Mouse (Mus musculus) ovary, postnatal 36 days (tissue): ENCODE results near the gene Stk24.
A peak's percentile ranks its signal among the peaks of the same experiment; 100 is the strongest.

Source experiments
- DNase-seq: peaks from one replicate; pipeline ENCODE4 v3.0.0; 2022; ENCODE audit warnings: low spot score, mixed read lengths

Stk24 gene

DNA sequence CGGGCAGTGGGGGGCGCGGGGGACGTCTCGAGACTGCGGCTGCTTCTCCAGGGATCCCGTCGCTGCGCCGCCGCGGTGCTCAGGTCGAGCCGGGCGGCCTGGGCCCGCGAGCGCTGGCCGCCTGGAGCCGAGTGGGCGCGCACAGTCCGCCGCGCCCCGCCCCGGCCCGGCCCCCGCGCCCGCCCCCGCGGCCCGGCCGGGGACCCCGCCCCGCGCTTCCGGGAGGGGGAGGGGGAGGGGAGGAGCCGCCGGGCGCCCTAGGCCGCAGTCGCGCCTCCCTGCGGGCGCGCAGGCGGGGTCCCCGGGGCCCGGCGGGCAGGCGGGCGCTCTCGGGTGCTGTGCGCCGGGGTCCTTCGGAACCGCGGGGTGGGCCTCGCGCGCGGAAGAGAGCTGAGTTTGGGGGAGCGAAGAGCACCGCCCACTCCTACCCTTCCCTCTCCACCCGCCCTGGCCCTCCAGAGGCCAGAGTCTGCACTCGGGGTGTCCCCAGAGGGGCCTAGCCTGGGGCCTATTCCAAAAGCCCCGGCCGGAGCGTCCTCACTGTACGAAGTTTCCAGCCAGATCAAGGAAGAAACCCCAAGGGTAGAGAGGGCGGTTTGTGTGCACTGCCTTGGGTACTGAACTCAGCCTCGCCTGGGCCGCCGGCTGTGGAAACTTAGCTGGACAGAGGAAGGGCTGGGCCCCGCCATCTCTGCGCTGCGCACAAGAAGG is 540 bp downstream of the Stk24 start:
- DNase-seq = peak; percentile 90

GRCm38 (mm10) chr14:121378243-121379115 is 1.3 kb downstream of the Stk24 start:
- DNase-seq = peak; percentile 64

DNA sequence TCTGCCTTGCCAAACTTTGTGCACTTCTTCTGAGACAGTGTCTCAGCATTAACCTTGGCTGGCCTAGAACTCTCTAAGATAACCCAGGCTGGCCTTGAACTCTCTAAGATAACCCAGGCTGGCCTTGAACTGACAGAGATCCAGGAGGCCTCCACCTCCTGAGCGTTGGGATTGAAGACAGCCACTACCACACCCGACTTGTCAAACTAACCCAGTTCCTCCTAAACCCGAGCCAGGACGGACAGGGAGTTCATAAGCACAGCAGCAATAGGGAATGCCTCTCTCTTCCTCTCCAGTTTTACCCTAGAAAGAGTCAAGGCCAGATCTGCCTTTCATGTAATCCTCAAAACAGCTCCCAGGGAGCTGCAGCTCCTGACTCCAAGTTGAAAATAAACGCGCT is 3.2 kb downstream of the Stk24 start:
- DNase-seq = no peak

DNA sequence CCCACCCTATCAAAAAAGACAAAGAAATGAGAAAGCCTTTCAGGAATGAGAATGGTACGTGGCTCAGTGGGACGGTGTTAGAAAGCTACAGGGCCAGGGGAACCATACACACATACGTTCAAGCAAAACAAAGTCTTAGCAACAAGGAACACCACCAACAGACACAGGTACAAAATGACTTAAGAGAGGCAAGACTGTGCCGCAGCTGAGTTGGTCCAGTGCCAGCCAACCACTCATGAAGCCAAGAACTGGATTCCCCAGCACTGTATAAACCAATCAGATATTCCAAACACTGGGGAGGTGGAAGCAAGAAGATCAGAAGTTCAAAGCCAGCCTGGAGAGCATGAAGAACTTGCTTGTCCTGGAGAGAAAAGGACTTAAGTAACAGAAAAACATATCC is 5.9 kb downstream of the Stk24 start:
- no peak for DNase-seq

- DNase-seq = no peak
Observed at GRCm38 (mm10) chr14:121373020-121373419, 6.8 kb downstream of the Stk24 start.

- no peak for DNase-seq
Observed at GRCm38 (mm10) chr14:121371911-121372820, 7.6 kb downstream of the Stk24 start.

- DNase-seq = no peak
Observed at GRCm38 (mm10) chr14:121369385-121369784, 10.4 kb downstream of the Stk24 start.

GRCm38 (mm10) chr14:121368108-121368705 is 11.6 kb downstream of the Stk24 start:
- DNase-seq = no peak

- no peak for DNase-seq
Observed at GRCm38 (mm10) chr14:121365991-121366728, 13.7 kb downstream of the Stk24 start.

GRCm38 (mm10) chr14:121365390-121365789 is 14.4 kb downstream of the Stk24 start:
- DNase-seq = no peak

- DNase-seq = no peak
Observed at GRCm38 (mm10) chr14:121364282-121364681, 15.5 kb downstream of the Stk24 start.

GRCm38 (mm10) chr14:121361319-121362114 is 18.3 kb downstream of the Stk24 start:
- DNase-seq = peak; percentile 71

GRCm38 (mm10) chr14:121359850-121360249 is 20.0 kb downstream of the Stk24 start:
- DNase-seq = no peak

- no peak for DNase-seq
Observed at GRCm38 (mm10) chr14:121359015-121359414, 20.8 kb downstream of the Stk24 start.

- no peak for DNase-seq
Observed at GRCm38 (mm10) chr14:121358327-121358726, 21.5 kb downstream of the Stk24 start.

- no peak for DNase-seq
Observed at GRCm38 (mm10) chr14:121356336-121356862, 23.4 kb downstream of the Stk24 start.

DNA sequence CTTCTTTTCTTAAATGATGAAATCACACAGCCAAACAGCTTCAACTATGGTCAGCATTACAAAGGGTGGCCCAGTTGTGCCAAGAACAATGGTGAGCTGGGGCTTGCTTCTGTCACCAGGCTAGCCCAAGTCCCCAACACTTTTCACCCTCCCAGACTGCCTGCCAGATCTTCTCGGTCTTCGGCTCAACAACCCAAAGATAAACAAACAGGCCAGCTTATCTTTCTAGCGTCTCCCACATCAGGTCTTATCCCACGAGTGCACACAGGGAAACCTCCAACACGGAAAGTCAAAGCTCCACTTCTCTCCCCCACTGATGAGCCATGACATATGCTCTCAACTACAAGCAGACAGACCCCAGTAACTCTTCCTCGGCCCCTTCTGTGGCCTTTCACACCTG is 24.1 kb downstream of the Stk24 start:
- no peak for DNase-seq

DNA sequence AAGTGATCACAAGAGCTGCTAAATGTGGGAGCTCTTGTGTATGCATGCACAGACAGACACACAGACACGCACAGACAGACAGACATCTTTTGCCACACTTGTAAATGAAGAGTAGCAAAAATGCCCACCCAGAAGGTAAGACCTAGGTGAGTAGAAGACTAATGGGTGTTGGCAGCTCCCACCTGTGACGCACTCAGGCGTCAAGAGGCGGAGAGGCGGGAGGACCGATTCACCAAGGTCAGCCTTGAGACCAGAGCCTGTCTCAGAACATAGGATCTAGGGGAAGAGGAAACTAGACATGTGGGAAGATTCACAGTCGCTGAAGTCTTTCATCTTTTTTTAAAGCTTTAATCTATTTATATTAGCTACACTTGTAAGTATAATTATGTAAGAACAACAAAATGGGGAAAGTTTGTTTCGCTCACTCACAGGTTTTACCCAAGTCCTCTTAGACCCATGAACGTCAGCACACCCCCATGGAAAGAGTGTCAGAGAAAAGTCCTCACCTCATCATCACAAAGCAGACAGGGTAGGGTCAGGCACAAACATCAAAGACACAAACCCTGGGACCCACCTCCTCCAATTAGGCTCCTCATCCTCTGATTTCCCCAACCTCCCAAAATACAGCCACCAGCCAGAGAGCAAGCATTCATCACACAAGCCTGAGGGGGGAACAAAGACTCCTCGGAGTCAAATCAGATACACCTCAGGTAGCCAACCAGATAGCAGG is 26.0 kb downstream of the Stk24 start:
- DNase-seq = no peak

- DNase-seq = no peak
Observed at GRCm38 (mm10) chr14:121352744-121353143, 27.1 kb downstream of the Stk24 start.
